Mouse (Mus musculus) brain, embryonic 14.5 days (tissue): Measurements from ENCODE around the gene Zfp526.

Experiments used
- CTCF ChIP-seq: fragments of 200-500 bp; IDR thresholded peaks from 2 replicates; pipeline ENCODE4 v1.5.1; 2012; ENCODE audit warnings: inconsistent platforms, mild to moderate bottlenecking, moderate library complexity, borderline replicate concordance; ENCODE audit not compliant: insufficient read depth, insufficient read length; ENCODE audit errors: extremely low read depth
- POLR2A ChIP-seq: fragments of 200-500 bp; IDR thresholded peaks from 2 replicates; pipeline ENCODE4 v1.6.1; 2012; ENCODE audit warnings: mild to moderate bottlenecking, inconsistent platforms, borderline replicate concordance; ENCODE audit not compliant: poor library complexity, insufficient read depth, insufficient read length, severe bottlenecking; ENCODE audit errors: extremely low read depth

DNA sequence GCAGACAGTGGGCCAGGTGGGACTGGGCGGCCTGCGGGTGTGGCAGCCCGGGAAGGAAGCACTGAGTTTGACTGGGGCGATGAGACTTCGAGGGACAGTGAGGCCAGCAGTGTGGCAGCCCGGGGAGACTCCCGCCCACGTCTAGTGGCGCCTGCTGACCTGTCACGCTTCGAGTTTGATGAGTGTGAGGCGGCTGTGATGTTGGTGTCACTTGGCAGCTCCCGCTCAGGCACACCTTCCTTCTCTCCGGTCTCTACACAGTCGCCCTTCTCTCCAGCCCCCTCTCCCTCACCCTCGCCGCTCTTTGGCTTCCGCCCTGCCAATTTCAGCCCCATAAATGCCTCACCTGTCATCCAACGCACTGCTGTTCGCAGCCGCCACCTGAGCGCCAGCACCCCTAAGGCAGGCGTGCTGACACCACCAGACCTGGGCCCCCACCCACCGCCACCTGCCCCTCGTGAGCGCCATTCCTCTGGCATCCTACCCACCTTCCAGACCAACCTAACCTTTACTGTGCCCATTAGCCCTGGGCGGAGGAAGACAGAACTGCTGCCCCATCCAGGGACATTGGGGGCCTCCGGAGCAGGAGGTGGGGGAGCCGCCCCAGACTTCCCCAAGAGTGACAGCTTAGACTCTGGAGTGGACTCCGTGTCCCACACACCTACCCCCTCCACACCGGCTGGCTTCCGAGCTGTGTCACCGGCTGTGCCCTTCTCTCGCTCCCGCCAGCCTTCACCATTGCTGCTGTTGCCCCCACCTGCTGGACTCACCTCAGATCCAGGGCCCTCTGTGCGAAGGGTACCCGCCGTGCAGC is 51.4 kb downstream of the Zfp526 start:
- TF ChIP-seq CTCF (no peak), POLR2A (no peak)
